Mouse (Mus musculus): ENCODE measurements around the gene Slc16a7.

DNA sequence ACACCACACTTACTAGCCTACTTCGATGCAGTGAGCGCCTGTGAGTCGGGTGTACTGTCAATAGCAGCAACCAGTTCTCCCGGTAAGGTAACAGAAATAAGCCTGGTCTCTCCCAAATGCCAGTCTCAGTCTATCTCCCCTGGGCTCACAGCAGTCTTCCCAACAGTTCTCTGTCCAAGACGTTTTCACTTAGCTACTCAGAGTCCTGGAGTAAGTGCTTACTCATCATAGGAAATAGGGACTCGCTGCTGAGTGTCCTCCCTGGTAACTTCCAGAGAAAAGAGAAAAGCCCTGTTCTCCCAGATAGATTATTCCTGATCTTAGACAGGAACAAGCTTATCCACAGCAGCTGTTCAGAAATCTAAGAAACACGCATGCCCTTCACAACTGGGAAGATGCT lies 30.8 kb downstream of the Slc16a7 start:
- TF ChIP-seq POLR2A (IDR thresholded peaks at IDR 0.05; ENCODE audit: control insufficient read depth, low read depth, low read length) (no peak), CTCF (IDR thresholded peaks at IDR 0.05; ENCODE audit: control insufficient read depth, insufficient read depth, insufficient replicate concordance, low read depth, low read length) (no peak)
